Mouse (Mus musculus) lung, embryonic 14.5 days (tissue): ENCODE data around the gene Cers5. TPM values are rescaled to one million over a fixed set of nuclear protein-coding genes. Genes with fewer than 3 reads are reported as not detected.

Source experiments
- ATAC-seq: fragments of 200-750 bp; cut with Nextera tagmentation; 2 replicates; pipeline ENCODE4 v1.8.0; 2017; ENCODE audit warnings: mild to moderate bottlenecking, moderate TSS enrichment, moderate library complexity; ENCODE audit not compliant: insufficient read depth
- DNase-seq: peaks from one replicate; pipeline ENCODE4 v3.0.0-alpha.2; 2015
- H3K27ac ChIP-seq: fragments of 300-500 bp; sonication (generic); 2 replicates; pipeline ENCODE4 v1.5.1; 2014; ENCODE audit warnings: low read depth, mild to moderate bottlenecking, moderate library complexity
- H3K27me3 ChIP-seq: fragments of 300-500 bp; sonication (generic); 2 replicates; pipeline ENCODE4 v1.6.1; 2014; ENCODE audit warnings: low read length, control low read depth; ENCODE audit not compliant: insufficient read depth
- H3K36me3 ChIP-seq: fragments of 300-500 bp; sonication (generic); 2 replicates; pipeline ENCODE4 v1.6.1; 2014; ENCODE audit warnings: control low read depth; ENCODE audit not compliant: insufficient read depth
- H3K4me1 ChIP-seq: fragments of 300-500 bp; sonication (generic); 2 replicates; pipeline ENCODE4 v1.6.1; 2014; ENCODE audit warnings: antibody characterized with exemption, control low read depth; ENCODE audit not compliant: insufficient read depth
- H3K4me2 ChIP-seq: fragments of 300-500 bp; sonication (generic); 2 replicates; pipeline ENCODE4 v1.6.1; 2014; ENCODE audit warnings: mild to moderate bottlenecking
- H3K4me3 ChIP-seq: fragments of 300-500 bp; sonication (generic); 2 replicates; pipeline ENCODE4 v1.5.1; 2014; ENCODE audit warnings: low read depth, low read length
- H3K9ac ChIP-seq: fragments of 300-500 bp; sonication (generic); 2 replicates; pipeline ENCODE4 v1.6.1; 2014
- H3K9me3 ChIP-seq: fragments of 300-500 bp; sonication (generic); 2 replicates; pipeline ENCODE4 v1.6.1; 2016; ENCODE audit warnings: low read depth, low read length, control low read depth
- CTCF ChIP-seq: IDR thresholded peaks from 2 replicates; pipeline ENCODE4 v1.5.1; 2016; ENCODE audit warnings: antibody characterized with exemption, low read depth
- WGBS: fragments of 180-500 bp; shearing (Covaris S2); extraction: QIAGEN DNeasy Blood & Tissue Kit; methylation state at CpG from one replicate; pipeline ENCODE4 v1.1.7; 2014; 5-methylcytosine and 5-hydroxymethylcytosine counted together
- polyA plus RNA-seq: library from polyadenylated mRNA; unstranded; fragments of >200 nt; fragmentation: Nextera tagmentation; extraction: Ambion mirVana; gene quantifications from 2 replicates; pipeline ENCODE4 v1.2.1, GENCODE M21; 2014

The Cers5 gene
- polyA plus RNA-seq, 1 experiment from 2014 or later: 78.8 TPM

GRCm38 (mm10) chr15:99725341-99726155, 47.1 kb downstream of the Cers5 start, which contains the start of gene Cox14:
TSS of gene Cox14 (plus strand) at chr15:99725618.
- peak; percentile 93 for ATAC-seq
- H3K9me3 ChIP-seq: no peaks in the 10 kb centered on the region
- under 1% methylated on average over 61 of the region's 68 CpGs for WGBS
- H3K27ac ChIP-seq: peak within 1 kb of the TSS; percentile 92
- H3K4me2 ChIP-seq: peak within 1 kb of the TSS; percentile 71
- H3K27me3 ChIP-seq: no peaks in the 10 kb centered on the region
- TF ChIP-seq CTCF: peak; percentile 98
- peak within 1 kb of the TSS; percentile 84 for H3K9ac ChIP-seq
- H3K4me3 ChIP-seq: peak within 1 kb of the TSS; percentile 84
- peaks cover 25% of the 10 kb centered on the region for H3K36me3 ChIP-seq
- peak; percentile 100 for DNase-seq
- peaks cover 11% of the 10 kb centered on the region for H3K4me1 ChIP-seq

- H3K9ac ChIP-seq: peak overlapping the region; percentile 34
- ATAC-seq: peak; percentile 36
- peak; percentile 91 for DNase-seq
- no peaks in the 10 kb centered on the region for H3K9me3 ChIP-seq
- peak; percentile 82 for TF ChIP-seq CTCF
- H3K27me3 ChIP-seq: no peaks in the 10 kb centered on the region
- peak overlapping the region; percentile 71 for H3K4me2 ChIP-seq
- peaks cover 11% of the 10 kb centered on the region for H3K4me1 ChIP-seq
- WGBS: 9% methylated on average over 16 of the region's 16 CpGs
- H3K36me3 ChIP-seq: peaks cover 25% of the 10 kb centered on the region
- H3K27ac ChIP-seq: peak overlapping the region; percentile 82
- H3K4me3 ChIP-seq: peak overlapping the region; percentile 84
Observed at GRCm38 (mm10) chr15:99724292-99725021, 48.2 kb downstream of the Cers5 start.

GRCm38 (mm10) chr15:99723515-99724291, 49.0 kb downstream of the Cers5 start:
- TF ChIP-seq CTCF: no peak
- DNase-seq (peak; percentile 60), ATAC-seq (no peak)
- Histone ChIP-seq H3K27ac (peak overlapping the region; percentile 82), H3K9me3 (no peaks in the 10 kb centered on the region), H3K27me3 (no peaks in the 10 kb centered on the region), H3K4me2 (peak overlapping the region; percentile 71), H3K36me3 (peaks cover 19% of the 10 kb centered on the region), H3K9ac (peak overlapping the region; percentile 26; the same call in 1 of the 2 replicates), H3K4me1 (peaks cover 11% of the 10 kb centered on the region), H3K4me3 (peak overlapping the region; percentile 84; the same call in 1 of the 2 replicates)
- WGBS: 20% methylated on average over 11 of the region's 11 CpGs

GRCm38 (mm10) chr15:99723120-99723514, 49.6 kb downstream of the Cers5 start:
- Histone ChIP-seq H3K36me3 (peaks cover 14% of the 10 kb centered on the region), H3K4me1 (peaks cover 11% of the 10 kb centered on the region), H3K4me2 (peak overlapping the region; percentile 71), H3K27me3 (no peaks in the 10 kb centered on the region), H3K27ac (peak overlapping the region; percentile 82; the same call in 1 of the 2 replicates), H3K4me3 (no peak overlapping the region), H3K9me3 (no peaks in the 10 kb centered on the region), H3K9ac (no peak overlapping the region)
- DNase-seq (no peak), ATAC-seq (no peak)
- TF ChIP-seq CTCF: no peak
- WGBS: 53% methylated on average over 10 of the region's 10 CpGs

- 65% methylated on average over 25 of the region's 25 CpGs for WGBS
- peaks cover 6% of the 10 kb centered on the region; the same call in 1 of the 2 replicates for H3K36me3 ChIP-seq
- no peak overlapping the region for H3K4me2 ChIP-seq
- H3K9ac ChIP-seq: no peak overlapping the region
- H3K27me3 ChIP-seq: no peaks in the 10 kb centered on the region
- H3K27ac ChIP-seq: no peak overlapping the region
- no peak overlapping the region for H3K4me3 ChIP-seq
- peaks cover 11% of the 10 kb centered on the region for H3K4me1 ChIP-seq
- ATAC-seq: no peak
- no peak for TF ChIP-seq CTCF
- DNase-seq: no peak
- H3K9me3 ChIP-seq: no peaks in the 10 kb centered on the region
Observed at GRCm38 (mm10) chr15:99721921-99722743, 50.6 kb downstream of the Cers5 start.

GRCm38 (mm10) chr15:99719865-99720264, 52.8 kb downstream of the Cers5 start:
- ATAC-seq (no peak), DNase-seq (no peak)
- peaks cover 12% of the 10 kb centered on the region; the same call in 1 of the 2 replicates for H3K36me3 ChIP-seq
- H3K27me3 ChIP-seq: no peaks in the 10 kb centered on the region
- H3K4me1 ChIP-seq: peaks cover 8% of the 10 kb centered on the region; the same call in 1 of the 2 replicates
- no peak overlapping the region for H3K9ac ChIP-seq
- no peaks in the 10 kb centered on the region for H3K9me3 ChIP-seq
- H3K4me3 ChIP-seq: no peak overlapping the region
- H3K4me2 ChIP-seq: no peak overlapping the region
- 74% methylated on average over 8 of the region's 8 CpGs for WGBS
- no peak overlapping the region for H3K27ac ChIP-seq
- TF ChIP-seq CTCF: no peak
